Mouse (Mus musculus): ENCODE measurements around the gene Ssbp2. TPM values are rescaled to one million over a fixed set of nuclear protein-coding genes. Genes with fewer than 3 reads are reported as not detected.
A peak's percentile ranks its signal among the peaks of the same experiment; 100 is the strongest.

Ssbp2 gene
- polyA plus RNA-seq, 1 experiment from 2014 or later = 191 TPM

GRCm38 (mm10) chr13:91662751-91663150 is 202.7 kb downstream of the Ssbp2 start:
- Histone ChIP-seq H3K9me3 (no peaks in the 10 kb centered on the region), H3K4me3 (replicated peaks) (no peak overlapping the region), H3K4me2 (no peak overlapping the region), H3K36me3 (replicated peaks) (no peaks in the 10 kb centered on the region), H3K27ac (no peak overlapping the region), H3K9ac (no peak overlapping the region), H3K4me1 (no peaks in the 10 kb centered on the region), H3K27me3 (no peaks in the 10 kb centered on the region)
- WGBS = 79% methylated on average over 2 of the region's 2 CpGs
- ATAC-seq (ENCODE audit: low FRiP score) = no peak

- no peak for ATAC-seq (ENCODE audit: low FRiP score)
- peaks cover 16% of the 10 kb centered on the region for H3K36me3 ChIP-seq (replicated peaks)
- 87% methylated on average over 3 of the region's 3 CpGs for WGBS
These were observed 213.2 kb downstream of the Ssbp2 start for GRCm38 (mm10) chr13:91673241-91673640.

GRCm38 (mm10) chr13:91680764-91681437 is 220.8 kb downstream of the Ssbp2 start:
- WGBS = 91% methylated on average over 8 of the region's 8 CpGs
- Histone ChIP-seq H3K4me3 (replicated peaks) (no peak overlapping the region), H3K4me1 (no peaks in the 10 kb centered on the region), H3K36me3 (replicated peaks) (peaks cover 11% of the 10 kb centered on the region; the same call in 1 of the 2 replicates), H3K4me2 (no peak overlapping the region), H3K9me3 (no peaks in the 10 kb centered on the region), H3K27ac (no peak overlapping the region), H3K9ac (no peak overlapping the region), H3K27me3 (no peaks in the 10 kb centered on the region)
- no peak for ATAC-seq (ENCODE audit: low FRiP score)

More at GRCm38 (mm10) chr13:91673241-91673640, 213.2 kb downstream of the Ssbp2 start:
- H3K4me1 ChIP-seq = no peaks in the 10 kb centered on the region
- no peaks in the 10 kb centered on the region for H3K27me3 ChIP-seq
- H3K4me2 ChIP-seq = no peak overlapping the region
- no peaks in the 10 kb centered on the region for H3K9me3 ChIP-seq
- no peak overlapping the region for H3K9ac ChIP-seq
- no peak overlapping the region for H3K27ac ChIP-seq
- no peak overlapping the region for H3K4me3 ChIP-seq (replicated peaks)

GRCm38 (mm10) chr13:91681474-91681873 is 221.4 kb downstream of the Ssbp2 start:
- Histone ChIP-seq H3K4me2 (no peak overlapping the region), H3K4me3 (replicated peaks) (no peak overlapping the region), H3K9me3 (no peaks in the 10 kb centered on the region), H3K27ac (no peak overlapping the region), H3K9ac (no peak overlapping the region), H3K36me3 (replicated peaks) (peaks cover 14% of the 10 kb centered on the region), H3K27me3 (no peaks in the 10 kb centered on the region), H3K4me1 (no peaks in the 10 kb centered on the region)
- no peak for ATAC-seq (ENCODE audit: low FRiP score)
- 99% methylated on average over 3 of the region's 3 CpGs for WGBS

GRCm38 (mm10) chr13:91690118-91690517 is 230.0 kb downstream of the Ssbp2 start:
- H3K27ac ChIP-seq = no peak overlapping the region
- H3K27me3 ChIP-seq = no peaks in the 10 kb centered on the region
- WGBS = 91% methylated on average over 5 of the region's 5 CpGs
- peaks cover 20% of the 10 kb centered on the region for H3K36me3 ChIP-seq (replicated peaks)
- no peak for ATAC-seq (ENCODE audit: low FRiP score)
- no peaks in the 10 kb centered on the region for H3K4me1 ChIP-seq
- no peak overlapping the region for H3K4me2 ChIP-seq
- no peaks in the 10 kb centered on the region for H3K9me3 ChIP-seq
- no peak overlapping the region for H3K4me3 ChIP-seq (replicated peaks)
- H3K9ac ChIP-seq = no peak overlapping the region

- H3K27ac ChIP-seq = no peak overlapping the region
- no peak for ATAC-seq (ENCODE audit: low FRiP score)
- WGBS = 60% methylated on average over 7 of the region's 7 CpGs
- H3K4me3 ChIP-seq (replicated peaks) = no peak overlapping the region
- H3K27me3 ChIP-seq = no peaks in the 10 kb centered on the region
- no peaks in the 10 kb centered on the region for H3K4me1 ChIP-seq
- H3K9ac ChIP-seq = no peak overlapping the region
- H3K4me2 ChIP-seq = no peak overlapping the region
- peaks cover 19% of the 10 kb centered on the region for H3K36me3 ChIP-seq (replicated peaks)
- no peaks in the 10 kb centered on the region for H3K9me3 ChIP-seq
These were observed 233.5 kb downstream of the Ssbp2 start for GRCm38 (mm10) chr13:91693615-91694014.

- no peaks in the 10 kb centered on the region for H3K27me3 ChIP-seq
- H3K27ac ChIP-seq = no peak overlapping the region
- H3K4me1 ChIP-seq = no peaks in the 10 kb centered on the region
- H3K4me2 ChIP-seq = no peak overlapping the region
- H3K36me3 ChIP-seq (replicated peaks) = peaks cover 17% of the 10 kb centered on the region
- no peaks in the 10 kb centered on the region for H3K9me3 ChIP-seq
- H3K9ac ChIP-seq = no peak overlapping the region
- 78% methylated on average over 2 of the region's 2 CpGs for WGBS
- ATAC-seq (ENCODE audit: low FRiP score) = no peak
- no peak overlapping the region for H3K4me3 ChIP-seq (replicated peaks)
These were observed 235.3 kb downstream of the Ssbp2 start for GRCm38 (mm10) chr13:91695406-91695805.

- H3K36me3 ChIP-seq (replicated peaks) = peaks cover 20% of the 10 kb centered on the region; the same call in 1 of the 2 replicates
- H3K27ac ChIP-seq = no peak overlapping the region
- no peaks in the 10 kb centered on the region for H3K4me1 ChIP-seq
- no peak overlapping the region for H3K4me2 ChIP-seq
- H3K9me3 ChIP-seq = no peaks in the 10 kb centered on the region
- no peak overlapping the region for H3K9ac ChIP-seq
- no peak overlapping the region for H3K4me3 ChIP-seq (replicated peaks)
- no peak; the same call in 1 of the 2 replicates for ATAC-seq (ENCODE audit: low FRiP score)
- H3K27me3 ChIP-seq = no peaks in the 10 kb centered on the region
- 89% methylated on average over 2 of the region's 2 CpGs for WGBS
These were observed 236.1 kb downstream of the Ssbp2 start for GRCm38 (mm10) chr13:91696109-91696645.

GRCm38 (mm10) chr13:91697011-91697410 is 236.9 kb downstream of the Ssbp2 start:
- Histone ChIP-seq H3K9me3 (no peaks in the 10 kb centered on the region), H3K4me3 (replicated peaks) (no peak overlapping the region), H3K4me2 (no peak overlapping the region), H3K27ac (no peak overlapping the region), H3K9ac (no peak overlapping the region), H3K27me3 (no peaks in the 10 kb centered on the region), H3K36me3 (replicated peaks) (peaks cover 28% of the 10 kb centered on the region), H3K4me1 (no peaks in the 10 kb centered on the region)
- 30% methylated on average over 3 of the region's 3 CpGs for WGBS
- ATAC-seq (ENCODE audit: low FRiP score) = peak; percentile 66; the same call in 1 of the 2 replicates

- no peak for ATAC-seq (ENCODE audit: low FRiP score)
- no peaks in the 10 kb centered on the region for H3K4me1 ChIP-seq
- no peaks in the 10 kb centered on the region for H3K27me3 ChIP-seq
- H3K27ac ChIP-seq = no peak overlapping the region
- WGBS = 87% methylated on average over 6 of the region's 6 CpGs
- H3K4me2 ChIP-seq = no peak overlapping the region
- H3K9ac ChIP-seq = no peak overlapping the region
- no peak overlapping the region for H3K4me3 ChIP-seq (replicated peaks)
- peaks cover 29% of the 10 kb centered on the region for H3K36me3 ChIP-seq (replicated peaks)
- no peaks in the 10 kb centered on the region for H3K9me3 ChIP-seq
These were observed 242.3 kb downstream of the Ssbp2 start for GRCm38 (mm10) chr13:91702337-91702736.

- 93% methylated on average over 6 of the region's 6 CpGs for WGBS
- H3K27ac ChIP-seq = no peak overlapping the region
- no peaks in the 10 kb centered on the region for H3K27me3 ChIP-seq
- H3K4me3 ChIP-seq (replicated peaks) = no peak overlapping the region
- no peak for ATAC-seq (ENCODE audit: low FRiP score)
- H3K9ac ChIP-seq = no peak overlapping the region
- no peak overlapping the region for H3K4me2 ChIP-seq
- H3K9me3 ChIP-seq = no peaks in the 10 kb centered on the region
- H3K4me1 ChIP-seq = no peaks in the 10 kb centered on the region
- H3K36me3 ChIP-seq (replicated peaks) = no peaks in the 10 kb centered on the region
These were observed 259.4 kb downstream of the Ssbp2 start for GRCm38 (mm10) chr13:91719487-91719886.

- Histone ChIP-seq H3K4me1 (no peaks in the 10 kb centered on the region), H3K4me3 (replicated peaks) (no peak overlapping the region), H3K9me3 (no peaks in the 10 kb centered on the region), H3K36me3 (replicated peaks) (no peaks in the 10 kb centered on the region), H3K27ac (no peak overlapping the region), H3K4me2 (no peak overlapping the region), H3K27me3 (no peaks in the 10 kb centered on the region), H3K9ac (no peak overlapping the region)
- WGBS = 71% methylated on average over 8 of the region's 8 CpGs
- ATAC-seq (ENCODE audit: low FRiP score) = peak; percentile 68
These were observed 263.1 kb downstream of the Ssbp2 start for GRCm38 (mm10) chr13:91723108-91723735.

GRCm38 (mm10) chr13:91723736-91724119 is 263.6 kb downstream of the Ssbp2 start:
- H3K27ac ChIP-seq = no peak overlapping the region
- ATAC-seq (ENCODE audit: low FRiP score) = no peak; the same call in 1 of the 2 replicates
- WGBS = 87% methylated on average over 7 of the region's 7 CpGs
- no peak overlapping the region for H3K4me3 ChIP-seq (replicated peaks)
- H3K36me3 ChIP-seq (replicated peaks) = no peaks in the 10 kb centered on the region
- no peaks in the 10 kb centered on the region for H3K27me3 ChIP-seq
- no peaks in the 10 kb centered on the region for H3K4me1 ChIP-seq
- no peaks in the 10 kb centered on the region for H3K9me3 ChIP-seq
- no peak overlapping the region for H3K9ac ChIP-seq
- no peak overlapping the region for H3K4me2 ChIP-seq

Measured in forebrain, embryonic 12.5 days (tissue).